Mouse (Mus musculus): ENCODE measurements at regions not wholly inside any gene's neighbourhood (a gene's known extent, or its start where the extent isn't known, plus 50 kb on each side); places are given as distances from the start of the nearest gene placed in this dataset.

DNA sequence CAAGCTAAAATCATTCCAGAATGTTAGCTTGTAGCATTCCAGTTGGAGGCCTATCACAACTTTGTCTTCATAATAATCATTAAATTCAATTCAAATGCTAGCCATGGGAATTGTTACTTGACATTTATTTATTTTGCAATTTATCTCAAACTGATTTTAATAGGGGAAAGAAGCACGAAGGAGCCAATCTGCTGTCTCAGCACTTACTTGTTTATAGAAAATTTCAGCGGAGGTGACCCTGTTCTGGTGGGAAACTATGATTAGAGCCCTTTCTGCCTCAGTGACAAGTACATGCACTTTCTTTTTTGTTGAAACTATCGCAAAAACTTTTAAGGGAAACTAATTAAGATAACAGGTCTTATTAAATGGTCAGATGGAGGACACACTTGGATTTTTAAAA is 1543.4 kb upstream of the Zeb2 start:
- no peak for TF ChIP-seq CTCF (IDR thresholded peaks at IDR 0.05; ENCODE audit: low read depth, low read length)
- no peak for TF ChIP-seq POLR2A (IDR thresholded peaks at IDR 0.05; ENCODE audit: borderline replicate concordance, low read depth, low read length)

Data from bone marrow macrophage, adult 2 months (primary cell).